Mouse (Mus musculus) hindbrain, embryonic 15.5 days (tissue): ENCODE results near the gene Abhd16a. TPM values are rescaled to one million over a fixed set of nuclear protein-coding genes. Genes with fewer than 3 reads are reported as not detected.

Source experiments
- ATAC-seq: fragments of 200-750 bp; cut with Nextera tagmentation; 2 replicates; pipeline ENCODE4 v1.8.0; 2017; ENCODE audit warnings: low read depth, moderate number of reproducible peaks, moderate TSS enrichment; ENCODE audit not compliant: low FRiP score
- H3K27ac ChIP-seq: fragments of 300-500 bp; sonication (generic); replicated peaks from 2 replicates; pipeline ENCODE4 v1.5.1; 2015; ENCODE audit warnings: mild to moderate bottlenecking, inconsistent platforms
- H3K27me3 ChIP-seq: fragments of 300-500 bp; sonication (generic); 2 replicates; pipeline ENCODE4 v1.6.1; 2015; ENCODE audit warnings: control low read depth, inconsistent platforms
- H3K36me3 ChIP-seq: fragments of 300-500 bp; sonication (generic); 2 replicates; pipeline ENCODE4 v1.6.1; 2015; ENCODE audit warnings: control low read depth, inconsistent platforms
- H3K4me1 ChIP-seq: fragments of 300-500 bp; sonication (generic); replicated peaks from 2 replicates; pipeline ENCODE4 v1.6.1; 2015; ENCODE audit warnings: control low read depth, inconsistent platforms
- H3K4me2 ChIP-seq: fragments of 300-500 bp; sonication (generic); 2 replicates; pipeline ENCODE4 v1.6.1; 2015; ENCODE audit warnings: moderate library complexity, mild to moderate bottlenecking, inconsistent platforms
- H3K4me3 ChIP-seq: fragments of 300-500 bp; sonication (generic); 2 replicates; pipeline ENCODE4 v1.5.1; 2015; ENCODE audit warnings: mild to moderate bottlenecking, inconsistent platforms
- H3K9ac ChIP-seq: fragments of 300-500 bp; sonication (generic); 2 replicates; pipeline ENCODE4 v1.6.1; 2015; ENCODE audit warnings: inconsistent platforms
- H3K9me3 ChIP-seq: fragments of 300-500 bp; sonication (generic); 2 replicates; pipeline ENCODE4 v1.6.1; 2016; ENCODE audit warnings: control low read depth, inconsistent platforms
- WGBS: fragments of 180-500 bp; shearing (Covaris S2); methylation state at CpG from one replicate; pipeline ENCODE4 v1.1.7; 2015; 5-methylcytosine and 5-hydroxymethylcytosine counted together
- polyA plus RNA-seq: library from polyadenylated mRNA; unstranded; fragments of >200 nt; fragmentation: Nextera tagmentation; extraction: Ambion mirVana; gene quantifications from 2 replicates; pipeline ENCODE4 v1.2.1, GENCODE M21; 2015

Abhd16a gene
- polyA plus RNA-seq, 1 experiment from 2014 or later = 106 TPM

- Histone ChIP-seq H3K27me3 (no peaks in the 10 kb centered on the region), H3K4me1 (peaks cover 8% of the 10 kb centered on the region; the same call in 1 of the 2 replicates), H3K4me3 (peak within 1 kb of the TSS; percentile 20), H3K36me3 (no peaks in the 10 kb centered on the region), H3K9ac (peak within 1 kb of the TSS; percentile 10; the same call in 1 of the 2 replicates), H3K9me3 (no peaks in the 10 kb centered on the region), H3K4me2 (peak within 1 kb of the TSS; percentile 49), H3K27ac (no peak within 1 kb of the TSS)
- 18% methylated on average over 14 of the region's 14 CpGs for WGBS
- no peak for ATAC-seq
Observed at GRCm38 (mm10) chr17:35077786-35078233, 11.3 kb upstream of the Abhd16a start, which contains the start of gene Ly6g6d. Gene Ly6g6d, minus strand, starts transcription at chr17:35078065.

GRCm38 (mm10) chr17:35079778-35080177 is 9.3 kb upstream of the Abhd16a start:
- H3K4me1 ChIP-seq = peaks cover 8% of the 10 kb centered on the region; the same call in 1 of the 2 replicates

GRCm38 (mm10) chr17:35080248-35080647 is 8.8 kb upstream of the Abhd16a start:
- WGBS = 64% methylated on average over 6 of the region's 6 CpGs
- Histone ChIP-seq H3K4me2 (no peak overlapping the region), H3K36me3 (no peaks in the 10 kb centered on the region), H3K27ac (no peak overlapping the region), H3K9me3 (no peaks in the 10 kb centered on the region), H3K27me3 (no peaks in the 10 kb centered on the region), H3K9ac (no peak overlapping the region), H3K4me3 (no peak overlapping the region), H3K4me1 (peaks cover 8% of the 10 kb centered on the region; the same call in 1 of the 2 replicates)
- no peak for ATAC-seq

More at GRCm38 (mm10) chr17:35079778-35080177, 9.3 kb upstream of the Abhd16a start:
- no peaks in the 10 kb centered on the region for H3K9me3 ChIP-seq
- H3K4me3 ChIP-seq = no peak overlapping the region
- H3K9ac ChIP-seq = no peak overlapping the region
- no peaks in the 10 kb centered on the region for H3K27me3 ChIP-seq
- no peak overlapping the region for H3K27ac ChIP-seq
- H3K4me2 ChIP-seq = no peak overlapping the region
- H3K36me3 ChIP-seq = no peaks in the 10 kb centered on the region
- 70% methylated on average over 9 of the region's 9 CpGs for WGBS
- ATAC-seq = no peak

GRCm38 (mm10) chr17:35080710-35081109 is 8.4 kb upstream of the Abhd16a start:
- no peak overlapping the region for H3K4me3 ChIP-seq
- ATAC-seq = no peak
- H3K9me3 ChIP-seq = no peaks in the 10 kb centered on the region
- H3K27me3 ChIP-seq = no peaks in the 10 kb centered on the region
- no peak overlapping the region for H3K9ac ChIP-seq
- H3K4me2 ChIP-seq = no peak overlapping the region
- H3K27ac ChIP-seq = no peak overlapping the region
- H3K4me1 ChIP-seq = peaks cover 8% of the 10 kb centered on the region; the same call in 1 of the 2 replicates
- WGBS = 66% methylated on average over 4 of the region's 4 CpGs
- H3K36me3 ChIP-seq = no peaks in the 10 kb centered on the region

- no peaks in the 10 kb centered on the region for H3K9me3 ChIP-seq
- H3K27me3 ChIP-seq = no peaks in the 10 kb centered on the region
- H3K36me3 ChIP-seq = no peaks in the 10 kb centered on the region
- ATAC-seq = no peak
- no peak overlapping the region for H3K4me2 ChIP-seq
- H3K4me3 ChIP-seq = no peak overlapping the region
- 86% methylated on average over 16 of the region's 16 CpGs for WGBS
- H3K9ac ChIP-seq = no peak overlapping the region
- peaks cover under 1% of the 10 kb centered on the region; the same call in 1 of the 2 replicates for H3K4me1 ChIP-seq
- no peak overlapping the region for H3K27ac ChIP-seq
Observed at GRCm38 (mm10) chr17:35082841-35083576, 6.1 kb upstream of the Abhd16a start.

GRCm38 (mm10) chr17:35083929-35084497 is 5.0 kb upstream of the Abhd16a start:
- 91% methylated on average over 3 of the region's 3 CpGs for WGBS
- Histone ChIP-seq H3K27ac (no peak overlapping the region), H3K9ac (no peak overlapping the region), H3K4me2 (no peak overlapping the region), H3K4me1 (no peaks in the 10 kb centered on the region), H3K27me3 (no peaks in the 10 kb centered on the region), H3K4me3 (no peak overlapping the region), H3K9me3 (no peaks in the 10 kb centered on the region), H3K36me3 (no peaks in the 10 kb centered on the region)
- no peak for ATAC-seq

- no peak within 1 kb of the TSS for H3K9ac ChIP-seq
- no peak within 1 kb of the TSS for H3K27ac ChIP-seq
- H3K4me3 ChIP-seq = no peak within 1 kb of the TSS
- H3K36me3 ChIP-seq = no peaks in the 10 kb centered on the region
- ATAC-seq = no peak
- WGBS = 85% methylated on average over 7 of the region's 7 CpGs
- no peaks in the 10 kb centered on the region for H3K27me3 ChIP-seq
- H3K4me2 ChIP-seq = no peak within 1 kb of the TSS
- no peaks in the 10 kb centered on the region for H3K9me3 ChIP-seq
- peaks cover 7% of the 10 kb centered on the region for H3K4me1 ChIP-seq
Observed at GRCm38 (mm10) chr17:35085208-35085865, 3.7 kb upstream of the Abhd16a start, which contains the start of gene Ly6g6f. Gene Ly6g6f, minus strand, starts transcription at chr17:35085610.

- Histone ChIP-seq H3K36me3 (peaks cover 10% of the 10 kb centered on the region; the same call in 1 of the 2 replicates), H3K4me3 (no peak overlapping the region), H3K9me3 (no peaks in the 10 kb centered on the region), H3K4me2 (no peak overlapping the region), H3K4me1 (peaks cover 13% of the 10 kb centered on the region), H3K27ac (no peak overlapping the region), H3K27me3 (no peaks in the 10 kb centered on the region), H3K9ac (no peak overlapping the region)
- no peak for ATAC-seq
- 59% methylated on average over 2 of the region's 2 CpGs for WGBS
Observed at GRCm38 (mm10) chr17:35088151-35088550, 912 bp upstream of the Abhd16a start.

GRCm38 (mm10) chr17:35090166-35090932 is 1.3 kb downstream of the Abhd16a start:
- 46% methylated on average over 8 of the region's 8 CpGs for WGBS
- H3K27me3 ChIP-seq = no peaks in the 10 kb centered on the region

GRCm38 (mm10) chr17:35092403-35093198 is 3.5 kb downstream of the Abhd16a start:
- no peaks in the 10 kb centered on the region for H3K27me3 ChIP-seq
- no peak for ATAC-seq
- no peak overlapping the region for H3K4me2 ChIP-seq
- no peaks in the 10 kb centered on the region for H3K9me3 ChIP-seq
- WGBS = 90% methylated on average over 14 of the region's 14 CpGs
- peaks cover 13% of the 10 kb centered on the region for H3K4me1 ChIP-seq
- no peak overlapping the region for H3K27ac ChIP-seq
- no peak overlapping the region for H3K4me3 ChIP-seq
- no peak overlapping the region for H3K9ac ChIP-seq
- H3K36me3 ChIP-seq = peaks cover 32% of the 10 kb centered on the region

More at GRCm38 (mm10) chr17:35090166-35090932, 1.3 kb downstream of the Abhd16a start:
- no peak for ATAC-seq
- Histone ChIP-seq H3K4me3 (peak overlapping the region; percentile 71), H3K9me3 (no peaks in the 10 kb centered on the region), H3K4me2 (peak overlapping the region; percentile 75), H3K9ac (peak overlapping the region; percentile 85), H3K27ac (peak overlapping the region; percentile 99), H3K36me3 (peaks cover 22% of the 10 kb centered on the region), H3K4me1 (peaks cover 13% of the 10 kb centered on the region)
